Mouse (Mus musculus) left cerebral cortex, adult 11 months (tissue): ENCODE results near the gene S100pbp.
A peak's percentile ranks its signal among the peaks of the same experiment; 100 is the strongest.
"Not testable (repeated sequence)": the region's sequence is repeated elsewhere in the genome, so short reads cannot be mapped to it uniquely, and the experiment has no call there.

Source experiments
- DNase-seq: peaks from one replicate; pipeline ENCODE4 v3.0.0; 2022; ENCODE audit warnings: low spot score

Gene S100pbp

DNA sequence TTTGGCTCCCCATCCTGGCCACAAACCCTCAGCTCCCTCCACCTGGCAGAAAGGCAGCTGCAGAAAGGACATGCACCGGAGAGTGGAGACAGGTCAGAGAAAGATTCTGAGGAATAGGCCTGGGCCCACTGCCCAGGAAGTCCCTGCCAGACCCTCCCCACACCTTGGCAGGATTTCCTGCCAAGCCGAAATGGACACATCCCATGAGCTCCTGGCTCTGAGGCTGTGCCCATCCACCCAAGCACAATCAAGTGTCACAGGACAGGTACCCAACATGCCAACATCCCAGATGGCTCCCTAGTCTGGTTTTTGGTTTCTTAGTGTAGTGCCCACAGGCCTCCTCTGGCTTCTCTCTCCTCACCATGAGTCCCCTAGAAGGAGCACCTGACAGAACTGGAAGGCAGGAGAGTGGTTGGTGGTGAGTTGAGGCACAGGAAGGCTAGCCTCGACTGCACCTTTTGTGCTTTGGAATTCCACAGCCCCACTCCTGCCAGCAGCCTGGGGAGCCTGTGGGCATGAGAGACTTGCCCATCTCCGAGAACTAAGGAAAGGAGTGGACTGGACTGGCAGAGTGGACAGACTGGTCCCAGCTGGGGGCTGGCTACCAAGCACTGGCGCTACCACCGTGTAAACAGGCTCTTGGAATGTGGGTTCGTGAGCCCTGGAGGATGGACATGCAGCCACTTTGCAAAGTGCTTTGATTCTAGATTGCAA lies 31.0 kb upstream of the S100pbp start:
- no peak for DNase-seq

DNA sequence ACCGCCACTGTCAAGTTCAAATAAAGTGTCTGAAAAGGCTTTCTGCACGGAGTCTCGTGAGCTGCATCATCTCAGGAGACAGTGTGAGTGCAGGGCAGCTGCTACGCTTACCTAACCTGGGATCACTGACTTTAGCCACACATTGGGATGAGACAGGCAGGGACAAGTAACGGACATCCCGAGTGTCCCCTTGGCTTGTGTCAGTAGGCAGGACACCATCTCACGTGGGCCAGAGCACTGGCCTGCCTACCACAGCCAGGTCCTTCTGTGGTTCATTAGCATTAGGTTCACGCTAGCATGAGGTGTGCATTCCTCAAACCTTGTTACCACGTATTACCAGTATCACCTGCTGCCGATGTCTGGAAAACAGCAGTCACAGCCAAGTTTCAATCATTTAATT lies 29.7 kb upstream of the S100pbp start:
- no peak for DNase-seq

DNA sequence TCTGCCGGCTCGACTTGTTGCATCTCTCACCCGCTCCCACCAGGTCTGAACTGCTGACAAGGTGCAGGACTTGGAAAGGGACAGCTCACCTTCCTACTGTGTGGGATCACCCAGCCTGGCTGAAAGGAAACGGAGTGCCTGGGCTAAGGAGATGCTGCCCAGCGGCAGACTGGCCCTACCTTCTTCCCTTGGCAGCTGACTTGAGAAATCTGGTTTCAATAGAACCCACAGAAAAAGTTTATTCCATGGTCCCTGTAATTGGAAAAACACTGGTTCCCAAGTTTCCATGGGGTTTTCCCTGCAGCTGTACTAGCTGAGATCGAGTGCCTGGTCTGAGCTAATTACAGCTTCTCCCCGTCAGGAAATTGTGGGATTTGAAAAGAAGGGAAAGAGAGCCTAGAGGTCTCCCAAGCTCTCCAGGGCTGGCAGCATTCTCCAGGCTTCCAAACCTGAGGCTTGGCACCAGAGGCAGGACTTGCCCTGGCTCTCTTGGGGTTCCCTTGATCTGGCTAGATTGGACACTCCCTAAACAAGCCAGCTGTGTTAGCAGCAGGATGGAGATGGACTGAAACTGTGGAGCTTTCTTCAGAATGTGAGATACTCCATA lies 29.1 kb upstream of the S100pbp start:
- no peak for DNase-seq

DNA sequence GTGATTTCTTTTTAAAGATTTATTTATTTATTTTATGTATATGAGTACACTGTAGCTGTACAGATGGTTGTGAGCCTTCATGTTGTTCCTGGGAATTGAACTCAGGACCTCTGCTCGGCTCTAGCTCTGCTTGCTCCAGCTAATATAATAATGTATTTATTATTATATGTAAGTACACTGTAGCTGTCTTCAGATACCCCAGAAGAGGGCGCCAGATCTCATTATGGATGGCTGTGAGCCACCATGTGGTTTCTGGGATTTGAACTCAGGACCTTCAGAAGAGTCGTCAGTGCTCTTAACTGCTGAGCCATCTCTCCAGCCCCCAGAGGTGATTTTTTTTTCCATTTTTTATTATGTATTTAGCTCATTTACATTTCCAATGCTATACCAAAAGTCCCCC lies 23.0 kb upstream of the S100pbp start:
- DNase-seq, result not testable (repeated sequence)

DNA sequence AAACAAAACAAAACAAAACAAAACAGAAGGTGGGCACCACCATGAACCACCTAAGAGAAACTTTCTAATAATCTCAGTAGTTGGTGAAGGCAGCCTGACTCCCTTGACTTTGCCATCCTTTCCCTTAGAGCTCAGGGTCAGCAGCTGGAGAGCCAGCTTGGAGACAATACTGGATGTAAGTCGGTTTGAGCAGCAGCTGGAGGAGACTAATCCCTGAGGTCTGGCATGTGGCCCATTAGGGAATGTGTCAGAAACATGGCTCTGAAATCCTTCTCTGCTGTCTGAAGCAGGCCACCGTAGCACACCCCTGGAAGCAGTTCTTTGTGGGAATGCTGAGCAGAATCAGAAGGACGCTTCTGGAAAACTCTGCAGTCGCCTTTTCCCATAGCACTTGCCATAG lies 21.9 kb upstream of the S100pbp start:
- no peak for DNase-seq

DNA sequence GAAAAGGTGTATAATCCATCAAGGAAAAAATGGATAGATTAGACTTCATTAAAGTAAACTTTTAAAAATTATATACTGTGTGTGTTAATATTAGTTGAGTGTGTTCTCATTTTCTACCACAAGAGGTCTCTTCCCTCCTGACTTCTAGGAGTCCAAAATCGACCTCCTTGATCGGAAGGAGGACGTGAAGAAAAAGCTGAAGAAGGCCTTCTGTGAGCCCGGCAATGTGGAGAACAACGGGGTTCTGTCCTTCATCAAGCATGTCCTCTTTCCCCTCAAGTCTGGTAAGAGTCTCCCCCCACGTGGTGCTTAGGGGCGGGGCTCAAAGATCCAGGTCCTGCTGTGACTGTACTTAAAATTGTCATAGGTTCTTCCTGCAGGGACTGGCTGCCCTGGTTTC lies 20.0 kb upstream of the S100pbp start:
- DNase-seq, result no peak

DNA sequence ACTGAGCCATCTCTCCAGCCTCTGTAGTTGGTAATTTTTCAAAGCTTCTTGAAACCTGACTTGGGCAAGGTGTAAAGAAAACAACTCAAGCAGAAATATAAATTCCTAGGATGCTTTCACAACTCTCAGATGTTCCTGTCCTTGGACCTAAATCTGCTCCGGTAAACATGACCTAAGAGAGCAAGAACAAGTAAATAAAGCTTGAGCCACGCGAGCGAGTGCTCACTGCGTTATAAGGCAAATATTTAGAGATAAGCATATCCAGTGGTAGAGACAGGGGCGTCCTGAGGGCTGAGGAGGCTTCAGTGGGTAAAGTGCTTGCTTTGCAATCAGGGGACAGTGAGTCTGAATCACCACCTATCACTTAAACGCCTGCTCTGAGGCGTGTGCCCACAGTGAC lies 17.3 kb upstream of the S100pbp start:
- DNase-seq, result no peak

DNA sequence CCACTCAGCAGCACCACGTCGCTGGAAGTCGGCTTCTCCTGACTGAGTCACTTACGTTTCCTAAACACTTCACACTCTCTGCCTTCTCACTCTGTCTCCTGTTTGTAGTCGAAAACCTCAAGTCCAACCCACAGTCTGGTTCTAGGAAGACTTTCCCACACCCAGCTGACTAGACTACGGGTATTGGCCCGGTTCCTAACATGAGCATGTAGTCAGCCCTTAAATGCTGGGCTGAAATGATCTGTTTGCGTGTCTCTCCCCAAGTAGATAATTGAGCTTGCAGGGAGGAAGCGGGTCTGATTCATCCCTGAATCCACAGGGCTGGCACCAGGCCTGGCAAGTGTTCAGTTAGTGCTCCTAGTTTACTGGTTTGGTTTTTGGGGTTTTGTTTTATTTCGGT lies 15.1 kb upstream of the S100pbp start:
- no peak for DNase-seq

DNA sequence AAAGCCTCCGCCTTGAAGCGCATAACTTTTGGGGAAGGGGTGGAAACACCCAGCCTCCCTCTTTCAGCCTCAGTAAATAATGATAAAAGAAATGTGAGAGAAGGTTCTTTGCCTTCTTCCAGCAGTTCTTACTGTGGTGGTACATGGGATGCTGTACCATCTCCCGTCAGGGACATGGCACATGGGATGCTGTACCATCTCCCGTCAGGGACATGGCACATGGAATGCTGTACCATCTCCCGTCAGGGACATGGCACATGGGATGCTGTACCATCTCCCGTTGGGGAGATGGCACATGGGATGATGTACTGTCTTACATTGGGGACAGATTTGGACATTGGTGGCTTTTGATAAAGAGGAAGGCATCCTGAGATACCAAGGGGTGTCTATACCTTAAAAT lies 8.0 kb upstream of the S100pbp start:
- no peak for DNase-seq

DNA sequence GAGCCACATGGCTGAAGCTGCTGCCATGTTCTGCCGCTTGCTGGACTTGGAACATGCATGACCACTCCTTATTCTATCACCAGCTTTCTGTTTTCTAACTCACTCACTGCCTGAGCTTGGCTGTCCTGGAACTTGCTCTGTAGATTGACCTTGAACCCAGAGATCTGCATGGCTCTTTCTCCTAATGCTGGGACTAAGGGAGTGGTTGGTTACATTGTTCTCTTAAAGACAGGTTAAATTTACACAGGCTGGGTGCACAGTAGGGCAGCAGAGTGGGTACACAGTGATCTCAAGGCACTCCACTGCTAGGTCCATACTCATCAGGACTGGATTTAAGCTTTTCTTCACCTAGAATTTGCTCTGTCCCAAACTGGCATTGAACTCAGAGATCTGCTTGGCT lies 4.8 kb upstream of the S100pbp start:
- DNase-seq, result no peak

DNA sequence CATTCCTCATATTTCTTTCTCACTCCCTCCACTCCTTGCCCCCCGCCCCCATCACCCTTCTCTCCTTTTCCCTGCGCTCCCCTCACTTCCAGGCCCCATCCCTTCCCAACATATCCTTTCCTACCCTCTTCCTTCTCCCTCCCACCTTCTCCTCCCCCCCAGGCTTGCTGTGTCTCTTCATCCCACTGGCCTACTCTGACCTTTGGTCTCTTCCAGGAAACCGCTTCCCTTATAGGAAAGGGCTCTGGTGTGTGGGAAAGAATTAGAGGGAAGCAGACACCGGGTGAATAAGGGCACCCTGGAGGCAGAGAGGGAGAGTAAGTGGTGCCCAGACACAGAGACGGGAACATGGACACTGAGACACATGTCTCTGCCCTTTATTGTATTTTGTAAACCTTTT lies 2.2 kb upstream of the S100pbp start:
- no peak for DNase-seq

DNA sequence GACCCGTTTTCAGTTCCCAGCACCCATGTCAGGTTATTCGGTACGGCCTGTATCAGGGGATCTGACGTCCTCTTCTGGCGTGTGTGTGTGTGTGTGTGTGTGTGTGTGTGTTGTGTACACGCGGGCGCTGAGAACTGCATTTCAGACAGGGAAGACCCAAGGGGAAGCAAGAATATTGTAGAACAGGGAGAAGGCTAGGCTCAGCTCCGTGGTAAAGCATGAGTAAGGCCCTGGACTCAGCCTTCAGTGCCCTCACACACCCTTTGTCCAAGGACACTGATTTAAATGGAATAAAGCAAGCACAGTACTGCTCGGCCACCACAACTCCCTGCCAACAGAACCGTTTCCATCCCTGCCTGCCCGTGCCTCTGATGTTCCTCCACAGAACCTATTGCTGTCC lies 1.0 kb upstream of the S100pbp start:
- DNase-seq, result no peak

DNA sequence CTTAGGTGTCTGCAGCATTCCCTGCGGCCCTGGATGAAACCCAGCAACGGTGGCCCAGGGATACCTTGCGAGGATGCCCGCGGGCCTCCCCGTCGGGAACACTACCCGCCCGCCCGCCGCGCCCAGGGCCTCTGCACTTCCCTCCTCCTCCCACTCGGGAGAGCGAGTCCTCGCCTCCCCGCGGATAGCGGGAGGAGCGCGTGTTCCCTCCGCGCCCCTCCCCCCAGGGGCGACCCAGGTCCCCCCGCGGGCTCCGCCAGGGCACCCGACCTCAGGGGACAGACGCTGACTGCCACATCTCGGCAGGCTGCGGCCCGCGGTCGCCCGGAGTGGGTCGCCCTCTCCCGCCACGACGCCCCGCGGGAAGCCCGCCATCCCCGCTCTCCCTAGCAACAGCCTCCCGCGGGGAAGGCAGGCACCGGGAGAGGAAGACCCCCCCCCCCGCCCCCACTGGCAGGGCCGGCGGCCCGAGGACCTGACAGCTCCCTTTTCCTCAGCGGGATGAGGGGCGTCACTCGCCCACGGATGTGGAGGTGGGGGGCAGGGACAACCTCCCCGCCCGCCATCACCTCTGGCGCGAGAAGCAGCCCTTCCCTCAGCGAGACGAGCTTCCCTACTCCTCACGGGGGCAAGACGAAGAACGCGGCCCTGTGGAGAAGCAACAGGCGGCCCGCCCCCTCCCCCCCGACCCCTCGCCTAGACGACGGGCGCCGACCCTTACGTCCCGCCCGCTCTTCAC lies 555 bp downstream of the S100pbp start:
- DNase-seq, result peak; percentile 53

DNA sequence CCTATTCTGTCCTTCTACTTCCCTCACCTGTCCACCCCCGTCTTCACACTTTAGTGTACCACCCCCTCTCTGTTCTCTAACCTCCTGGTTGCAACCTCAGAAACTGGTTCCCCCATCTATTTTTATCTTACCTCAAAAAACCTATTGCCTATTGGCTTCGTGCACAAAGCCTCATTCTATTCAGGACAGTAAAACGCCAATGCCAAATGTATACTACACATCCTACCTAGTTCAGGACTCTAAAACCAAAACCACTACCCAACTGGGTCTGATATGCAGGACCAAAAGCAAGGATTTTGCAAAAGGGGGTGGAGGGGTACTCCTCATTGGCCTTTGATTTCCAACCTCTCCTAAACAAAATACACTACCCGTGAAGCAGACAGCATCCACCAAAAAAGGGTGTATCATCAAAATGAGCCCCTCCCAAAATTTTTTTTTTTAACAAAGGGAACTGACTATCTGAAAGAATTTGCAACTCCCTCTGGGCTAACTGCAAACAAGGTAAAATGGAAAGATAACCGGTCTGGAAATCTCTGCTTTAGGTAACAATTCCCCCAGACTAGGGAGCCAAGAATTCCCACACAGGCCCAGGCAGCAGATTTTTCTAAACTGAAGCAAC lies 1.4 kb downstream of the S100pbp start:
- DNase-seq, result no peak

DNA sequence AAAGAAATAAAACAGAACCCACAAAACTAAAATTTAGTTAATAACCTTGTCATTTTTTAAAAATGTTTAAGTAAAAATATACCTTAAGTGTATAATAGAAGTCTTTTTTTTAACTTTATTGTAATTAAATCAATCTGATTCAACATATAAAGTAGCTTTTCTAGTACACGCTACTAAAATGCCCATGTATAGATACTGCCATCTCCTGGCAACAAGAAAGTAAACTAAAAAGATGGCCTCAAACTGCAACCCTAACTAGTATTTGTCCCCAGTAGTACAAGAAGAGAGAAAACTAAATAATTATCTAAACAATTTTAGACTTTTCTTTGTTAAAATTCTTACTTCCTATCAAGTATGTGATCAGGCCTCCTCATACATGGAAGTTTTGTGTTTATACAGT lies 10.0 kb downstream of the S100pbp start:
- DNase-seq, result no peak

DNA sequence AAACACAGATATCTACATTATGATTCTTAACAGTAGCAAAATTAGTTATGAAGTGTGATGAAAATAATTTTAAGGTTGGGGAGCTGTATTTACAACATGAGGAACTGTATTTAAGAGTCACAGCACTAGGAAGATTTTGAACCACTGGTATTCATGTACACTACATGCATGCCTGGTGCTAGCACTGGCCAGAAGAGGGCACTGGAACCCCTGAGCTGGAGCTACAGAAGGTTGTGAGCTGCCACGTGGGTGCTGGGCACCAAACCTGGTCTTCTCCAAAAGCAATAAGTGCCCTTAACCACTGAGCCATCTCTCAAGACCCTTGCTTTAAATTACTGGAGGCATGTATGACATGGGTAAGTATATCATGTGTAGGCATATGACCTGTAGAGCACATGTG lies 17.0 kb downstream of the S100pbp start:
- no peak for DNase-seq

DNA sequence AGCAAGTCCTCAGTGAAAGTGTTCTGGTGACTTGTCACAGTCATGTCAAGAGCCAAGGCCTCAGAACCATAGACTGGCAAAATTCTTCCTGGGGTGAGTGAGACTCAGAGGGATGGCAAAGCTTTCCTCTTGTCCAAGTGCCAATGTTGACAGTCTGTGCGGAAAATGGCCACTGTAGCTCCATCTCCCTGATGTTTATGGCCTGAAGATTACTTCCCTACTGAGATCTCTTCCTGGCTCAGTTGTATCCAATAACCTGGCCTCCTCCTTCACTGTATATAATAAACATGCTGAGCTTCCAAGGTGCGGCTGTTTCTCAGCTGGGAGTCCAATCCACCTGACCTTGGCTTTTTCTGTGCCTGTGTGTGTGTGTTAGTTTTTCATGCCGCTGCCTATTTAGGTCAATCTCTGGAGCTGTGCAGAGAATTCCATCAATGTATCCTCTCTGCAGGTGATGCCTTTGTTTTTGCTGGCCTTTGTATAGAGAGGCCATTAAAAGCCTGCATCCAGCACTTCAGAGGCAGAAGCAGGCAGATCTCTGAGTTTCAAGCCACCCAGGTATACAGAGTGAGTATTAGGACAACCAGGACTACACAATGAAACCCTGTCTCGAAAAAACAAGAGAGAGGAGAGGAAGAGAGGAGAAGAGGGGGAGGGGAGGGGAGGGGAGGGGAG lies 27.8 kb downstream of the S100pbp start:
- no peak for DNase-seq

DNA sequence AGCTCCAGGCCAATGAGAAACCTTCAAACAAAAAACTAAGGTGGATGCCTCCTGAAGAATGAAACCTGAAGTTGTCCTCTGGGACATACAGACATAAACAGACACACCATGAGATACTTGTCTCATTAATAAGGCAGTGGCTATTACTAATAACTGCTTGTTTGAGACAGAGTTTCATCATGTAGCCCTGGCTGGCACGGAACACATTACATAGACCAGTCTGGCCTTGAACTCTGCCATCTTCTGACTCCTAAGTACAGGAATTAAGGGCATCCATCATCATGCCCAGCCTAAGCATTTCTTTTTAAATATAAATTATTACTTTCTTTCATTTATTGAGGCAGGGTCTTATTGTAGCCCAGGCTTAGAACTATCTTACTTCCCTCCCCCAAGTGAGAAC lies 28.5 kb downstream of the S100pbp start:
- no peak for DNase-seq

DNA sequence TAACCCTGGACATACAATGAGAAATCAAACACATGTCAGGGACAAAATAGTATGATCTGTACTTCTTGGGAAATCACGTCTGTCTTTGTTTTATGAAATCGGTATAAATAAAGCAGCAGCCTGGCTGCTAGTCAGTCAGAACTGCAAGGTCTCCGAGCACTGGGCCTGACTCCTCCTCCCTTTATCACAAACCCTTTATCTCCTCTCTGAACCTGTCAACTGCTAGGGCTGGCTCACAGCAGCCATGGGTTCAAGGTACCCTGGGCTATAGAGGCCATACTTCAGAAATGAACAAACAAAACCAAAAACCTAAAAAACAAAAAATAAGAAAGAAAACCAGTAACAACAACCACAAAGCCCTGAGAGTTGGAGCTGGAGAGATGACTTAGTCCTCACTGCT lies 31.0 kb downstream of the S100pbp start:
- DNase-seq, result no peak

DNA sequence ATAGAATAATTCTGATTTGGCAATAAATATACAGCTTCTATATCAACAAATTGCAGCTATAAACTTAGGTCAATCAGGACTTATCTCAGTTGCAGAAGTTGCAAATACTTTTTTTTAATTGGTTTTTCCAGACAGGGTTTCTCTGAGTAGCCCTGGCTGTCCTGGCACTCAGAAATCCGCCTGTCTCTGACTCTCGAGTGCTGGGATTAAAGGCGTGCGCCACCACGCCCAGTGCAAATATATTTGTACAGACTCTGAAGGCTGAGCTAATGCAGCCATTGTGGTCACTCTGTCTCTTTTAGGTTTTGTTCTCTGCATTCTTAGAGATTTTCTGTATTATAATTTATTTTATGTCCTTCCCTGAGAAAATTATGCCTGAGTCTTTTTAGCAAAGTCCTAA lies 32.0 kb downstream of the S100pbp start:
- no peak for DNase-seq

DNA sequence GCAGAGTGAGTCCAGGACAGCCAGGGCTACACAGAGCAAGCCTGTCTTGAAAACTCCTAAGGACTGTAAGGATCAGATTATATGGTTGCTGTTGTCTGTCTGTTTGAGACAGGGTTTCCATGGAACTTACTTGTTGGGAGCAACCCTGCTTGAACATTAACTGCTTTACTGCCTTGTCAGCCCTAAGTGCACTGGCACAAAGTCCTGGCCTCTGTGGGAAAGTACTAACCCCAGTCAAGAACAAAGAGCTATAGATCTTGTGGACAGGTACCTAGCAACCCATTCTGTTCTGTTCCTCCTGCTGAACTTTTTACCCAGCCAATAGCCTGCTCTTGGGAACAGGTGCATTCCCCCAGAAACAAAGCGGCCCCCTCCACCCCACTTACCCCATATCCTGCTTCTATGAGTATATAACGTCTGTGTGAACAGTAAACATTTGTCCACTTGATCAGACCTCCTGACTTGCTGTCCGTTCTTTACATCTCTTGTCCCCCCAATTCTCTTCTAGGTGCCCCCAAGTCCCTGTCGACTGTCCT lies 38.2 kb downstream of the S100pbp start:
- DNase-seq, result no peak

DNA sequence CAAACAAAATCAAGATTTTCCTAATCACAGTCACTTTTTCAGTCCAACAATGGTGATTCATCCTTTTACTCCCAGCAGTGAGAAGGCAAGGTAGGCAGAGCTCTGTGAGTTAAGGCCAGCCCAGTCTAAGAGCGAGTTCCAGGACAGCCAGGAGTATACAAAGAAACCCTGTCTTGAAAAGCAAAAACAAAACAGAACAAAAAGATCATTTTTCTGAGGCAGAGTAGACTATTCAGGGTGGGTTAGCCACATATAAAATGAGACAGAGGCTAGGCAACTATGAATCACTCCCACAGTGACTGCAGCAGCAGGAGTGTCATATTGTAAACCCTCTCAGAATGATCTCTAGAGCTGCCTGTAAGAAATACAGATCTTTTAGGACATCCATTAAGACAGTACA lies 40.2 kb downstream of the S100pbp start:
- no peak for DNase-seq
